Mouse (Mus musculus) forebrain, embryonic 14.5 days (tissue): ENCODE results near the gene Bcl2a1b. TPM values are rescaled to one million over a fixed set of nuclear protein-coding genes. Genes with fewer than 3 reads are reported as not detected.
"Not testable (repeated sequence)": the region's sequence is repeated elsewhere in the genome, so short reads cannot be mapped to it uniquely, and the experiment has no call there.

Experiments used
- ATAC-seq: fragments of 200-750 bp; cut with Nextera tagmentation; 2 replicates; pipeline ENCODE4 v1.8.0; 2017; ENCODE audit warnings: mild to moderate bottlenecking, moderate library complexity
- DNase-seq: peaks from one replicate; pipeline ENCODE4 v3.0.0-alpha.2; 2015; ENCODE audit warnings: low spot score
- H3K27ac ChIP-seq: fragments of 300-500 bp; sonication (generic); 2 replicates; pipeline ENCODE4 v1.5.1; 2014; ENCODE audit warnings: low read depth, mild to moderate bottlenecking, control low read depth, low read length, moderate library complexity
- H3K27me3 ChIP-seq: fragments of 300-500 bp; sonication (generic); replicated peaks from 2 replicates; pipeline ENCODE4 v1.6.1; 2014; ENCODE audit warnings: low read length, control low read depth, mixed read lengths; ENCODE audit not compliant: control insufficient read depth, insufficient read depth
- H3K36me3 ChIP-seq: fragments of 300-500 bp; sonication (generic); 2 replicates; pipeline ENCODE4 v1.6.1; 2014; ENCODE audit warnings: low read length, control low read depth; ENCODE audit not compliant: control insufficient read depth, insufficient read depth
- H3K4me1 ChIP-seq: fragments of 300-500 bp; sonication (generic); 2 replicates; pipeline ENCODE4 v1.6.1; 2014; ENCODE audit warnings: antibody characterized with exemption, low read length, control low read depth; ENCODE audit not compliant: control insufficient read depth, insufficient read depth
- H3K4me2 ChIP-seq: fragments of 300-500 bp; sonication (generic); 2 replicates; pipeline ENCODE4 v1.6.1; 2014; ENCODE audit warnings: mild to moderate bottlenecking, control low read depth, low read length
- H3K4me3 ChIP-seq: fragments of 300-500 bp; sonication (generic); 2 replicates; pipeline ENCODE4 v1.5.1; 2014; ENCODE audit warnings: low read depth, low read length, control low read depth
- H3K9ac ChIP-seq: fragments of 300-500 bp; sonication (generic); 2 replicates; pipeline ENCODE4 v1.6.1; 2014; ENCODE audit warnings: mild to moderate bottlenecking, low read length, control low read depth, moderate library complexity
- H3K9me3 ChIP-seq: fragments of 300-500 bp; sonication (generic); replicated peaks from 2 replicates; pipeline ENCODE4 v1.6.1; 2016; ENCODE audit warnings: low read length, control low read depth, mixed read lengths; ENCODE audit not compliant: control insufficient read depth
- WGBS: fragments of 180-500 bp; shearing (Covaris S2); extraction: QIAGEN DNeasy Blood & Tissue Kit; methylation state at CpG from one replicate; pipeline ENCODE4 v1.1.7; 2014; 5-methylcytosine and 5-hydroxymethylcytosine counted together
- polyA plus RNA-seq: library from polyadenylated mRNA; unstranded; fragments of >200 nt; fragmentation: Nextera tagmentation; extraction: Ambion mirVana; gene quantifications from 2 replicates; pipeline ENCODE4 v1.2.1, GENCODE M21; 2014

Bcl2a1b gene
- polyA plus RNA-seq, 1 experiment from 2014 or later: 1.3 TPM

DNA sequence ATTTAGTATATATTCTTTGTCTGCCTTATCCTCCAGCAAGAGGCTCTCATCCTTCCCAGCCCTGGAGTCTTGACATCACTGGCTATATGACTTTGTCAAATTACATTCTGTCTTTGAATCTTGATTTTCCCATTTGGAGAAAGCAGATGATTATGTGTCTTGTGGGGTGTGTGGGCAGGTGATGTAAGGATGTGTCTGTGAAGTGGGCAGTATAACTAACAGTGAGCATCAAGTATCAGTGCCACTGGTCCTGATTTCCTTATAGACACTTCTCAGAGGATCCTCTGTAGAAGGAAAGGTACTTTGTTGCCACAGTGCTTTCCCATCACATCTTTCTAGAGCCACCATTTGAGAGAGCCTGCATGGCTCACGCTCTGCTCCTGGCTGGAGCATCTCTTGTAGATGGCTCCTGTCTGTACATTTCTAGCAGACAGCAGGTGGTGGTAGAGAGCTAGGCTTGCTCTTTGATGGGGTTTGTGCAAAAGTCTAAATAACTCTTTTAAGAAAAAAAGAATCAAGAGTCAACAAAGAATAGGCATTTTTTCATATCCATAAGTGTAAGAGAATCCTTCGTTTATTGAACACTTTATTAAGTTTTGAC lies 32.0 kb downstream of the Bcl2a1b start:
- not testable (repeated sequence) for H3K4me2 ChIP-seq, H3K4me3 ChIP-seq, DNase-seq, H3K4me1 ChIP-seq, H3K27me3 ChIP-seq, H3K27ac ChIP-seq, H3K9ac ChIP-seq, H3K36me3 ChIP-seq, H3K9me3 ChIP-seq
- peak; percentile 68 for ATAC-seq
- WGBS: 71% methylated on average over 1 of the region's 2 CpGs

DNA sequence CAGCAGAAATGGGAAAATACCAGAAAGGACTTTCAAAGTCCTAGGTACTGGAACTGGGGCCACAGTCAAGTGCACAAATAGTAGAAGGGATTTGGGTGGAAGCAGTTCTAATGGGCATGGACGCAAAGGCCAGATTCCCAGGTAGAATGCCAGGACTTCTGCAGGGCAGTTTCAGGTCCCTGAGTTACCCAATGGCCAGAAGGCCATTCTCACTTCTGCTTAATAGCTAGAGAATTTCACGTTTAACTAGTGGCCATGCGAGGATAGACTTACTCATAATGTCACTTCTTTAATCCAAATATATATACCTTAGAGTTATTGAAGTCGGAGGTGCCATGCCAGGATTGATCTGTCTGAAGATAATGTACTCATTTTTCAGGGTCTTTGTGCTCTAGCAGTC lies 38.1 kb downstream of the Bcl2a1b start:
- H3K9ac ChIP-seq, DNase-seq, H3K4me3 ChIP-seq, H3K27ac ChIP-seq, H3K4me2 ChIP-seq, H3K36me3 ChIP-seq, H3K9me3 ChIP-seq, H3K27me3 ChIP-seq, ATAC-seq, H3K4me1 ChIP-seq: not testable (repeated sequence)
- WGBS: 87% methylated on average over 4 of the region's 4 CpGs

DNA sequence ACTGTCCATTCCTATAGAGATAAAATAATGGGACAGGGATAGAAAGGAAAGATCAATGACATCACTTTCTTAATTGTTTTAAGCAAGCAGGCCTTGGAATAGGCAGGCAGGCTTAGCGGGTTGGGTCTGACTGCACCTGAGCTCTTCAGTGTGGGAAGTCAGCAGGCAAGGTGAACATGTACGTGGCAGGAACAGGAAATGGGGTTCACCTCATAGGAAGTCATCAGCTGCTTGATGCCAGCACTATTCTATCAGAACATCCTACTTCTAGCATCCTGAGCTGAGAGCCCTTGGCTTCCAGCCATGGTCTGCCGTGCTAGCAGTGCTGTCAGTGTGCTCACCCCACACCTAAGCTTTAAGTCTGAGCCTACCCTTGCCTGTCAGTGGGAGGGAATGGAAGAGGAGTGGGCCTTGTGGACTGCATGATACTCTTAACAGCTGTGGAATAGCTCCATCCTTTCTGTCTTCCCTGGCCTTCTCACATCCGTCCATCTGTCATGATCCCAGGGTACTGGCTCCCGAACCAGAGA lies 40.0 kb downstream of the Bcl2a1b start:
- H3K4me3 ChIP-seq, H3K4me2 ChIP-seq, H3K9me3 ChIP-seq, ATAC-seq, H3K4me1 ChIP-seq, H3K27me3 ChIP-seq, DNase-seq, H3K36me3 ChIP-seq, H3K9ac ChIP-seq, H3K27ac ChIP-seq: not testable (repeated sequence)
- 92% methylated on average over 4 of the region's 5 CpGs for WGBS

DNA sequence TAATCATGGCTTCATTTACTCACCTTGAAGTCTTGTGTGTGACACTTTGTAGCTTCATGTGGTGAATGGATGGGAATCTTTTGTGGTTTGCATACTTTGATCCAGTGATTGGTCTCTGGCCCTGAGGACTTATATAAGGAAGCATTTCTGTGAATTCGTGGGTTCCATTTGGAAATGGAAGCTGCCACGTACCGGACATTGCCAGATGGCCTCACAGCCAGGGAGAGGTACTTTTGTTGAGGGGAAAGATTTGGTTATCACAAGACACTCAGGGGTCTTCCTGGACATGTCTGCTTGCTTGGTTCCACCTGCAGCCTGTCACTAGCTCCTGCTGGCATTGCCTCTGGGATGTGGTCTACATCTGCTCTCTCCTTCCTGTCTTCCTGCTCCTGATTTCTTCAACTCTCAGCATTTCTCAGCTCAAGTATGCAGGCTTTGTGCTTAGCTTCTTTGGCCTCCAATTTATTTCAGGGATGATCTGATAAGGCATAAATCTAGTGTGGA lies 41.6 kb downstream of the Bcl2a1b start:
- not testable (repeated sequence) for H3K36me3 ChIP-seq, H3K9me3 ChIP-seq, H3K4me1 ChIP-seq, H3K27ac ChIP-seq, DNase-seq, H3K4me3 ChIP-seq, H3K4me2 ChIP-seq, H3K27me3 ChIP-seq, H3K9ac ChIP-seq, ATAC-seq
- WGBS: 90% methylated on average over 3 of the region's 3 CpGs

DNA sequence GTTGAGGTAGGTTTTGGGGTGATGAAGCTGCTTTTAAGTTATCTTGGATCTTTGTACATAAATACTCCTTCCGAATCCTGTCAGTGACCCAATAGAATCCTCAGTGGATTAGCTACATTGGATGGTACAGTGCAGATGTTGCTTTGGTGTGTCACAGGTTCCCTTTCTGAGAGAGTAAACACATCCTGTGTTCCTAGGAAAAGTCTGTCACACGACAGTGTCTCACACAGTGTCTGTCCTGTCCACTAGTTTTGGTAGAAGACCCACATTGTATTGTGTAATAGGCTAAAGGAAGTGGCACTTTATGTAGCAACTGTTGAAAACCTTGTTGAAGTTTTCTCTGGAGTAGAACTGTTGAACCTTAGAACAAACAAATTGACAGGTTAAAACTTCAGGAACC lies 54.4 kb downstream of the Bcl2a1b start:
- H3K4me3 ChIP-seq: no peak overlapping the region
- DNase-seq (no peak), ATAC-seq (no peak)
- 86% methylated on average over 2 of the region's 2 CpGs for WGBS
- no peaks in the 10 kb centered on the region for H3K36me3 ChIP-seq
- no peak overlapping the region for H3K4me2 ChIP-seq
- H3K9ac ChIP-seq: no peak overlapping the region
- H3K27me3 ChIP-seq: no peaks in the 10 kb centered on the region
- no peak overlapping the region for H3K27ac ChIP-seq
- no peaks in the 10 kb centered on the region for H3K4me1 ChIP-seq
- H3K9me3 ChIP-seq: no peaks in the 10 kb centered on the region

DNA sequence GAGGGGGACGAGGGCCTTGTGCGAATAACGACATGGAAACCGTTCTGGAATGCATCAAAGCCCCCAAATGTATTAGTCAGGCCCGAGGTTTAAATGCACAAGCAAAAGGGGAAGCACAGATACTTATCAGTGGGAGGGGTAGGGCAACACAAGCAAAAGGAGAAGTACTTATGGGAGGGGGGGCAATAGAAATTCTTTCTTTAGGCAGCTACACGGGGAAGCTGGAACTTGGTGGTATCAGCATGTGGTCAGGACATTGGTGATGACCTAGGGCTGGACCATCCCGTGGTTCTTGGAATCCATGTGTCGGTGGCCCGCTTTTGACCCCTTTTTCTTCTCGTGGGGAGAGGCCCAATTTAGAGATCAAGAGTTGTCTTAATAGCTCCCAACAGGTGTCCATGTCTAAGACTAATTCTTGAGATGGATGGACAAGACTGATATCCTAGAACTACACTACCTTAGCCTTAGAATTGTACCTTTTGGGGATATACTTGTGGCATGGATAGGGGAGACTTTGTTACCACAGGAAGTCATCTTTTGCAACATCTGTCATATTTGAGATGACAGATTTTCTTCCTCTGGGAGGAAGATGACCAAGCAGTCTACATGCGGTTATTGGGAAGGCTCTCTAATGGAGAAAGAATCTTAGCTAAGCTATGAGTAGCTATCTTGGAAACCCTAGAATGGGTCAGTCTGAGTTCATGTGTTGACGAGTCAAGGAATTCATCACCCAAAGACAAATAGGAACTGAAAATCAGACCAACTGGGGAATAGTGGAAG lies 57.7 kb downstream of the Bcl2a1b start:
- no peak overlapping the region for H3K9ac ChIP-seq
- no peaks in the 10 kb centered on the region for H3K27me3 ChIP-seq
- no peak for DNase-seq
- H3K9me3 ChIP-seq: no peaks in the 10 kb centered on the region
- no peaks in the 10 kb centered on the region for H3K4me1 ChIP-seq
- no peak overlapping the region for H3K4me2 ChIP-seq
- no peak overlapping the region for H3K27ac ChIP-seq
- H3K4me3 ChIP-seq: no peak overlapping the region
- H3K36me3 ChIP-seq: no peaks in the 10 kb centered on the region
- WGBS: 92% methylated on average over 12 of the region's 12 CpGs
- ATAC-seq: no peak

Other genes with a start within 250 kb of the Bcl2a1b start
- not detected in 2 replicates for gene Bcl2a1a, start 242.3 kb upstream of the Bcl2a1b start, polyA plus RNA-seq
- gene Trim43b, start 106.4 kb upstream of the Bcl2a1b start, polyA plus RNA-seq: not detected in 2 replicates
- 0.38 TPM in 1 of 2 replicates, not detected in the other for gene Gm29094, start 170 bp downstream of the Bcl2a1b start, polyA plus RNA-seq
- gene Mthfs, start 11.5 kb downstream of the Bcl2a1b start, polyA plus RNA-seq: 8.5 and 14.1 TPM in 2 replicates